Mouse (Mus musculus) heart, adult 2 months (tissue): ENCODE results near the gene Apol8.

Experiments
- CTCF ChIP-seq: fragments of 200-600 bp; IDR thresholded peaks from 2 replicates; pipeline ENCODE4 v1.8.1; 2022; ENCODE audit warnings: antibody characterized with exemption, mild to moderate bottlenecking, moderate library complexity
- EP300 ChIP-seq: fragments of 200-500 bp; IDR thresholded peaks from 2 replicates; pipeline ENCODE4 v1.6.1; 2011; ENCODE audit warnings: low read depth, low read length, control low read depth; ENCODE audit not compliant: insufficient read depth

DNA sequence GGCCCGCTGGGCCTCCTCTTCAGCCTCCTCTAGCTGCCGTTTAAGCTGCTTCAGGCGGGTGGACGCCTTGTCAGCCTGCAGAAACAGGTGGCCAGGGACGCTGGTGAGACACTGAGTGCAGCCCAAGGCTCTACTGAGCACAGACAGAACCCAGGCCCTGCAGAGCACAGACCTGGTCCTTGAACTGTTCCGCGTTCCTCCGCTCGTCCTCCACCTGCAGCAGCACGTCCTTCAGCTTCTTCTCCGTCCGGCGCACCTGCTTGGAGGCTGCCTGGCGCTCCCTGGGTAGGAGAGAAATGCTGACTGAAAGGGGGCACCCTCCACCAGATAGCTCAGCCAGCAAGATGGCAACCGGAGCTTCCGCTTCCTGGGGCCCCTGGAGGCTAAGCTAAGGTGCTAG, 6.2 kb upstream of the Apol8 start:
- TF ChIP-seq CTCF (no peak), EP300 (no peak)
